Mouse (Mus musculus): ENCODE data around the gene Exoc1.

Exoc1 gene

DNA sequence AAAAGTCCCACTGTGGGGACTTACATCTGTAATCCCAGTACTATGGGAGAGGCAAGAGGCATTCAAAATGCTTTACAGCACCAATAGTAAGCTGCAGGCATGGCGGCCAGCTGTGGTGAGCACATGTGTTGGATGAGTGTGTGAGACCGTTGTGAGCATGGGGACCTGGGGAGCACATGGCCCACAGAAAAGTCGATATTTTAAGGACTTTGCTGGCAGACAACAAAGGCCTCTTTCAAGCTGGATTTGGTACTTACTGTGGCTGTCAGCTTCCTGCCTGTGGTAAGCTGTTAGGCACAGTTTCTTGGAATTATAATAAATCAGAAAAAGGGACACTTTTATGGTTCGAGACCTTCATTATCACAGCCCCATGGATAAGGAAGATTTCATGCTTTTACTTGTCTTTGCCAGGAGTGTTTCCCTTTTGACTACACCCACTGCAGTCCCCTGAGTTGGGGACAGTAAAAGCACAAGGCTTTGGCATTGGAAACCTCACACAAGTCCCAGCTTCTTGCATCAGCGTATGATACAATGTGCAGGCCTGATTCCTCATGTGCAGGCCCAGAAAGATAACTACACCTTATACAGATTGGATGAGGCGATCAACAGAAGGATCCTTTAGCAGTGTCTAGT is 83.9 kb downstream of the Exoc1 start:
- DNase-seq, result no peak

DNA sequence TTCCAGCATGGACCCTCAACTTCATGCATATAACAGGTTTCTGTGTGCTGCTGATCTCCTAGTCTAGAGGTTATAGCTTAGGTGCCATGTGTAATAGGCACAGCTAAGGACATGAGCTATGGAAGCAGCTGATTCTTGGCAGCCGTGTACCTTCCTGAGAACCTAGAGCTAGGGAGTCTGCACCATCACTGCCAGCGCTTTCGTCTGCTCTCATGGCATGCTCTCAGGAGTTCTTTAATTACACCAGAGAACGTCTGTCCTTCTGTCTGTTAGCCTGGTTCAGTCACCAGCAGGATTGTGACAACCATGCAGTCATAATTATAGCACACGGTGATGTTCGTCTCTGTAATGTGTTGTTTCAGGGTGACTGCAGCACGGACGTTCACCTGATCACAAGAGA is 86.2 kb downstream of the Exoc1 start:
- DNase-seq, result no peak

DNA sequence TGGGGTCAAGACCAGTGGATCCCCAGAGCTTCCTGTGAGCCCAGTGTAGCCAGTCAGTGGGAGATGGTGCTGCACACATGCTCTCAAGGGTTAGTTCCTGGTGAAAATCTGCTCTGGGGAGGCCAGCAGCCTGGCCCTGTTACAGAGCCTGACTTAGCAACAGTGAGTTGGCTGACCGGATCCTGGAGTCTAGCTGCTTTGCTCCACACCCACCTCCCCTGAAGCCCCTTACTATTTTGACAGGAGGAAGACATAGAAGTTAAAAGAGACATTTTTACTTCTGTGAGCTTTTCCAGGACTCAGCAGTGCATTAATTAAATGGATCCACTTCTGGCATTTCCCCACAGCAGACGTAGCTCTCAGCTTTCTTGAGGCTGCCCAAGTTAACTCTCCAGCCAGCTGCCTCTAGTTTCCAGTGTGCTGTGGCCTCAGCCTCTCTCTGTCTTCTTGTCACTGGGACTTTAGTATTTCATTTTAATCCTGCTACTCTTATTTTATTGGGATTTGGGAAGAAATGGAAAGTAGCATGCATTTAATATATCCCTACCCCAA is 87.2 kb downstream of the Exoc1 start:
- no peak for DNase-seq

DNA sequence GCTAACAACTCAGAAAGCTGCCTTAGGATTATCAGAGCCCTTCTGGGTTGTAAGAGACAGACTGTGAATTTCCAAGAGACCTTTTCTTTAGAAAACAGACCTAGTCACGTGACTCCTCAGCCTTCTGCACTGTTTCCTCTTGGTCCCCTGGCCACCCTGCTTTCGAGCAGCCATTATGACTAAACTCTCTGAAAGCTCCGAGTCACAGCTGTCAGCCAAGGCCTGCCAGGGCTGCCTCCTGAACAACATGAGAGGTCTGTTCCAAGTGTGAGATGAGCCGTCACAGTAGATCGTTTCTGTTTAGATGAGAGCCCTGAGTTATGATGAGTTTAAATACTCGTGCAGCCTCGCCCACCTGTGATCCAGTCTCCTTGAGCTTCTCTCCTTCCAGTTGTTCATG is 89.6 kb downstream of the Exoc1 start:
- no peak for DNase-seq
